Mouse (Mus musculus): Measurements from ENCODE around the gene Tcn2.
"Not testable (repeated sequence)": the region's sequence is repeated elsewhere in the genome, so short reads cannot be mapped to it uniquely, and the experiment has no call there.

Gene Tcn2

DNA sequence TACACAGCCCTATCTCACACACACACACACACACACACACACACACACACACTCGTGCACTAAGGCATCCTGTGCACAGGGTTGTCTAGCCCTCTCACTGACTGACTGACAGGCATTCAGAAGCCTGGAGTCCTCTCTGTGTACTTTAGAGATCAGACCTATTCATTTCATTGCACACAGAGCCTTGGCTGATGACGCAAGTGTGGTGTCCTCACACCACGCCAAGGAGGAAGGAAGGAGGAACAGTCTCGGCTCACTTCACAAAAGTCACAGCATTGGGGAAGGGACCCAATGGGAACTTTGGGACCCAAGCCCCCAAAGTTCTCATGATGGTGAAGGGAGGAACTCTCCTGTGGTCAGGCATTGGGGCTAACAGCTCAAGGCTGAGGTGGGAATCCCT, 1.9 kb downstream of the Tcn2 start:
- peak; percentile 64 for DNase-seq (ENCODE audit: low spot score)

DNA sequence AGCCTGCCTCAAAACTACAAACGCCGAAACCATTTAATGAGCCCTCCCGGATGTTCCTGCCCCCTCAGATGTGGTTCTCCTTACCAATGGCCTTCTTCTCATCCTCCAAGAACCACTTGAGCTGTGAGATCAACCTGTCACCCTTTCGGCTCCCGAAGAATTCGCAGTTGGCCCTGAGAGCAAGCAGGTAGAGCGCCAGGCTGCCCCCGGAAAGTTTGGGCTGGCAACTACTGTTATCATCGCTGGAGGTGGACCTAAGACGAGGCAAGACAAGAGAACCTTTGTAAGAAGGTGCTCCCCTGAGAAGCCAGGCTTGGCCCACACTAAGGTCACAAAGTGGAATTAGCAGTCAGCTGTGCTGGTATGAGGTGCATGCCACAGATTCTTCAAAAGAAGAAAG, 6.0 kb downstream of the Tcn2 start:
- no peak for DNase-seq (ENCODE audit: low spot score)

DNA sequence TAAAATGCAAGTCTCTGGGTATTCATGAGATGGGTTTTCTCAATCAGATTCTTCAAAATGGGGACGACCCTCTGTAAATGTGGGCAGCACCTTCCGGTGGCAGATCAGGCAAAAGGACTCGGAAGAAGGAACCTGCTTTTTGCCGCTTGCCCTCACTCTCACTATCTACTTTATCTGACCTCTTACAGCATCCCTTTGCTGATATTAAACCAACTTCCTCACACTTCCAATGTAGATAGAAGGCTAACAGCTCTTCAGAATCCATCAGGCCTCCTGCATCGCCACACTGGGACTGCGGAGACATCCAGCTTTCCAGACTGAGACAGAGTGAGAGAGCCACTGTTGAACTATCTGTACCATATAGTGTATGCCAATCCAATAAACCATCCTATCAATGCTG, 9.2 kb downstream of the Tcn2 start:
- DNase-seq (ENCODE audit: low spot score) = no peak

DNA sequence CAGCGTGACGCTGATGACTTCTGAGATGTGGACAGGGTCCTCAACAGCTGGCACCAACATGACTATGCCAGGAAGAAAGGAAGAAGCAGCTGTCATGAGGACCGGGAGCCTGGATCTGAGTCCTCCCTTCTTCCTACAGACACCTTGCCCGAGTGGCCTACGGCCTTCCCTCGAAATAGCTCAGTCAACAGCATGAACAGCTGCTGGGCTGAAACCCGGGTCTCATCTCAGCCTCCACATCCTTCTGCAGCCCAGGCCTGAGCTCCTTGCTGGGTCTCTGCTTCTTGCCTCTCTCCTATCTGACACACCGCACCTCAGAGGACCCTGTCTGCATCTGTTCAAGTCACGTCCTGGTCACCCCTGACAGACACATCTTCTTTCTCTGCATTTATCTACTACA, 9.8 kb downstream of the Tcn2 start:
- DNase-seq (ENCODE audit: low spot score) = no peak

DNA sequence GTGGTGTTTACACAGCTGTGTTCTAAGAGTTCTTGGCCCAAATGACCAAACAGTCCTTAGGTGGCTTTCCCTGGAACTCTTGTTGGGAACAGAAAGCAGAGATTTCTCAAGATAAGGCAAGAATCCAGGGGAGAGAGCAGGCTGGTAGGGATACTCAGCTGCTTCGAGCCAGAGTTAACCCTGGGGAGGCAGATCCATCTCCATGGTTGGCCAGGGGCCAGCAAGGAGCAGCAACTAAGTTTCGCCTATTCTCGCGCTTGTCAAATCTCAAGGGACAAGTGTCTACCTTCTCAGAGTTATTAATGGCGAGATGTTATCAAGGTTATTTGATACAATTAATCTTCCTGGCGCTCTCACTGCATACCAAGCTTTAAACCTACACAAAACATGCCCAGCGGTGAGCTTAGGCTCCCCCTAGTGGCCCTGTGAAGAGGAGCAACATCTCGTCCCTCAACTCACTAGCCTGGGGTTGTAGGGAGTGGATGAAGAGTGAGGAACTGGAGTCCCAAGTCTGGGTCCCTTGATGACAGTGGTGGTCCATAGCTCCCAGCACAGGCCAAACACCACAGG, 10.6 kb downstream of the Tcn2 start:
- peak; percentile 48 for DNase-seq (ENCODE audit: low spot score)

DNA sequence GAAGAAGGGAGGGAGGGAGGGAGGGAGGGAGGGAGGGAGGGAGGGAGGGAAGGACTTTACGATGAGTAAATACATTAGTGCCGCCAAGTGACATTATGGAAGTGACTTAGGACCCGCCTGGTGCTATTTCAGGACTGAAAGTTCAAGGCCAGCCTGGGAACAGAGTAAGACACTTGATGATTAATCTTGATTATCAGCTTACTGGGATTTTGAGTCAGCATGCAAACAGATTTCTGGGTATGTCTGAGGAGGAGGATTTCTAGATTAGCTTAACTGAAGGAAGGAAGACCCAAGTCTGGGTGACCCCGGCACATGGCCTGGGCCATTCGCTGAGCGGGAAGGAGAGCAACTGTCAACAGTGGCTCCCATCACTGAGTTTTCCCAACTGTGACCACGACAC, 11.5 kb downstream of the Tcn2 start:
- DNase-seq (ENCODE audit: low spot score) = no peak

DNA sequence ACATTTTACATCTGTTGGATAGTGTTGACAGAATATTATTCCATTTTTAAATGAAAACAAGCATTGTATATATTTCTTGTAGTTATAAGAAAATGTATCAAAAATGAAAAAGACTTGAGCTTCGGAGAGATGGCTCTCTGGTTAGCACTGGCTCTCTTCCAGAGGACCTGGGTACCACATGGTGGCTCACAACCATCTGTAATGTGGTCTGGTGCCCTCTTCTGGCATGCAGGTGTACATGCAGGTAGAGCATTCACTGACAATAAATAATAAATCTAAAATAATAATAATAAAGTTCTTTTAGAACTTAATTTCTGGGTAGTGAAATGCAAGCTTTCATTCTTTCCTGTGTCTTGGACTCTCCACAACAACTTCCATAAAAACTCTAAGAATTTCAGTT, 13.2 kb downstream of the Tcn2 start:
- no peak for DNase-seq (ENCODE audit: low spot score)

DNA sequence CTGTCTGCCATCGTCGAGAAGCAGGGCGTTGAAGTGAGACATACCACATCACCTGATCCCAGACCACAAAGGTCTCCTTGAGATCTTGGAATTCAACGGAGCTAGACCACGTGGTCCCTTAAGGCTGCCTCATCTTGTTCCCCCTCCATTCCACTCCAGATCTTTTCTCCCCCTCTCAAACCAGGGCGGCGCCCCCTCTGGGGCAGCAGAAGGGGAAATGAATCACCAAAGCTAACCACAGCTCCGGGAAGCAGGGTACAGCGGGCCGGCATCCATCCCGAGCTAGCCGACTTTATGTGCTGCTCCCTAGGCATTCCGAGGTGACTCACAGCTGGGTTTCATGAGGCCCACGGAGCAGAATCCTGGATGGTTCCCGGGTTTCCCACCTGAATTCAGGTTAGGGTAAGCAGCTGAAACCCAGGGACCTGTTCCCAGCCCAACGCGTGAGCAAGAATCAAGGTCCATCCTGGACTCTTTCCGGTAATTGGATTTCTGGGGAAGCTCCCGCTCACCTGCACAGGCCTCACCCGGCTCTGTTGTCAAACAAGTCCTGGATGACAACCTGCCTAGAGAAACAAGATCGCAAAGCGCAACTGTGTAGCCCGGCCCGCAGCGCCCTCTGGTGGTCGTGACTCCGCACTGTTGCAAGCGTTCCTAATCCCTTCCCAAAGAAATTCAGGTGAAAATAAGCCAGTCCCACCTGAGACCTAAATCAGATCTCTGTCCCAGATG, 17.7 kb downstream of the Tcn2 start, which contains the start of gene Slc35e4:
TSS of gene Slc35e4 (minus strand) at position 556 of the 732 bp plus-strand sequence.
- peak; percentile 81 for DNase-seq (ENCODE audit: low spot score)

DNA sequence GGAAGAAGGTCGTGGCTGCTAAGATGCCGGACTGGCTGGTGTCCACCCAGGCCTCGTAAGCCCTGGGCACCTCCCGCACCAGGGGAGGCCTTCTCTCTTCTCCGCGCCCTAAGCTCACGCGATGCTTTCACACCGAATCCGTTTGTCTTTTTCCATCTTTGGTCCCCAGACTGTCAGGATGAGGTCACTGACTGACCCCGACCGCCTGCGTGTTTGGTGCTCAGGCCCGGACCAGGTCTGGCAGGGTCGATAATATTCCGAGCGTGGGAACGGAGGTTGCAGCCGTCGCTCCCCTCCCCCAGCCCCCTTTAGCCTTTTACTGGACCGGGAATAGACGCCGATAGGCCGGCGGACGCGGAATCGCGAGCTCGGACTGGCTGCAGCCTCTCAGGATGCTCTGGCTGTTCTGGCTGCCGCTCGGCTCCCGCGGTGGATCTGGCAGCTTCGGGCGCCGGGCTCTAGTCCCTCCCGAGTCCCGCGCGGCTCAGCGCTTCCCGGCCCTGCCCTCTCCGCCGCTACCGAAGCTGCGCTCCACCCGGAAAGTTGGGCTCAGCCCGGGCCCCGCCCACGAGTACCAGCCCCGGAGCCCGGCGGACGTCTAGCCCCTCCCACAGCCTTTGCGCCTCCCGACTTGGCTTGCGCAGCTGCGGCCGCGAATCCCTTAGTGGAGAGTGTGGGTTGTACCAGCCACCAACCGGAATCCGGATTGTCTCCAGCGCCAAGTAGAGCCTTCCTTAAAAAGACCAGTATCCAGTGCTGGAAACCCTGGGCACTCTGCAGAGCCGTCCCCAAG, 18.4 kb downstream of the Tcn2 start:
- DNase-seq (ENCODE audit: low spot score) = peak; percentile 96

DNA sequence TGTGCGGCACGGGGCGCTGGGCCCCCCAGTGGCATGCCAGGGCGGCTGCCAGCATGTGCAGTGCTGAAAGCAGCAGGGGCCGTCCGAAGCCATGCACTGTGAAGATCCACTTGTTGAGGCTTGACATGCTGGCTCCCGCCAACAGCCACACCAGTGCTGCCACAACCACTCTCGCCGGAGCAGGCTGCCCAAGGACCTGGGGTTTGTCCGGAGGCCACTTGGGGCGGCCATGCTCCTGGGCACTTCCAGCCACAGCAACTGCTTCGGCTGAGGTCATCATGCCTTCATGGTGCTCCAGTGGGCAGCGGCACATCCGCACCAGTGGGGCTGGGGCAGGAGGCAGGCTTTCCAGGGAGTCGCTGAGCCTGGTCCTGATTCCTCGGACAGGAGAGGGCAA, 19.1 kb downstream of the Tcn2 start:
- DNase-seq (ENCODE audit: low spot score) = peak; percentile 34

DNA sequence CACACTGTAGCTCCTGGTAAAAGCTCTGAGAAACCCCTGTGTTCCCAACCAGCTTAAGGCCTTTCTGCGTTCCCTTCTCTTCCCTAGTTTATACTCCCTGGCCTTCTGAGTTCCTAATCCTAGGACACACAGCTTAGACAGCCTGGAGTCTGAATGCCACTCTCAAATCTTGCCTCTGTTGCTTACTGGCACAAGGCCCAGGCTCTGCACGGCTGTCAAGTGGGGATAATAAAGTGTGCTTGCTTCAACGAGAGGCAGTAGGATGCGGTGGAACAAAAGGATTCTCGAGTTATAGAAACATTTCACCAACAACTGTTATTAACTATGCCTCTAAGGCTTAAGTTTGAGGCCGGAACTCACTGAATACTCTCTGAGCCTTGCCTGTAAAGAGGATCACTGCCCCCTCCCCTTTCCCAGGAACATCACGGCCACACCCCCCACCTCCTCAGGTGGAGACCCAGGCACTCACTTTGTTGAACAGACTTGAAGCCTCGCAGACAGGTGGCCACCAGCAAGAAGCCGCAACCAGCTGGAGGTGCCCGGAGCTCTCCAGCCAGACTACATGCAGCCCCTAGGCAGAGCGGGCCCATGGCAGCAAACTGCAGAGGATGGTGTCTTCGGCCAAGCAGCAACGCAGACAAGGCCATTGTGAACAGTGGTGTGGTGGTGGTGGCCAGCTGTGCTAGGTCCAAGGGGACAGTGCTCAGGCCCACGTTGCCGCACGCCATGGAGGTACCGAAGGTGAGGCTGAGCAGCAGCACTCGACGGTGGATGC, 19.7 kb downstream of the Tcn2 start:
- DNase-seq (ENCODE audit: low spot score) = peak; percentile 22

DNA sequence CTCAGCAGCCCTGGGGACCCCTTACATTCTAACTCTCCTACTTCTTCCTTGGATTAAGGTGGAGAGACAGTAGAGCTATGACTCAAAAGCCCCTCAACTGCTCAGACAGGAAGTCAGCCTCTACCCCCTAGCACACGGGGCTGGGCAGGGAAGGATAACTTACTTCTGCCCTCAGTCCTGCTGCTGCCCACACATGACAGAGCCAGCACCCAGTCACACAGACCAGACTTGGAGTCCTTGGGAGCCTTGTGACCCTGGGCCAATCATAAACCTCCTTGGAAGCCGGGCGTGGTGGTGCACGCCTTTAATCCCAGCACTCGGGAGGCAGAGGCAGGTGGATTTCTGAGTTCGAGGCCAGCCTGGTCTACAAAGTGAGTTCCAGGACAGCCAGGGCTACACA, 20.5 kb downstream of the Tcn2 start:
- DNase-seq (ENCODE audit: low spot score) = not testable (repeated sequence)

DNA sequence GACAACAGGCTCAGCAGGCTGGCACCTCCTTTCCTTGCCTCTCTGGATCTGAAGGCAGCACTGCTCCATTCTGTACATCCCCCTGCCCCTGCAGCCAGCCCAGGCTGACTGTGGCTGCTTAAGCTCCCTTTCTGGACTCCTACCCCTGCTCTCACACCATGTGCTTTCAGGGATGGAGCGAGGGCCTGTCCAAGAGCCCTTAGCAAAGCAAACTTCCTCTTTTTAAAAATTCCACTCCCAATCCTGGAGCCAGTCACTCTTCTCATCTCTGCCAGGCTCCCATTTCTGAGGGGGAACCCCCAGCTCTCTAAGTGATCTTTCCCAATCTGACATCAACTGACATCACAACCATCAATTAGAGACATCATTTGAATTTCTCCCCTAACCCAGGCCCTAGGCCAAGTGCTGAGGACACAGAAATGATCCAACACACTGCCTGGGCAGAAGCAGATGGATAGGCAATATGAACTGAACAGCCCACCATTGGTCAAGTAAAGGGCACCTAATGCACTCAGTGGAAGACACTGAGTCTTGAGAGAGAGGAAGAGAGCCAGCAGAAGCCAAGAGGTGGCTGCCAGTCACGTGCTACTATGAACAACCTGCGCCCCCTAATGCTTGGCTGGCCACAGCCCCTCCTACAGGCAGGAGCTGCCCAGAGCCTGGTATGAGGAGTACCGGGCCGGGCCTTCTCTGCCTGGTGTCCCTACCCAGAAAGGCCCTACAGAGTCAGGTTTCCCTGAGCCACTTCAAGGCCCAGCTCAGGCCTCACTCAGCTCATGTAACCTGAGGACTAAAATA, 21.2 kb downstream of the Tcn2 start:
- peak; percentile 55 for DNase-seq (ENCODE audit: low spot score)

DNA sequence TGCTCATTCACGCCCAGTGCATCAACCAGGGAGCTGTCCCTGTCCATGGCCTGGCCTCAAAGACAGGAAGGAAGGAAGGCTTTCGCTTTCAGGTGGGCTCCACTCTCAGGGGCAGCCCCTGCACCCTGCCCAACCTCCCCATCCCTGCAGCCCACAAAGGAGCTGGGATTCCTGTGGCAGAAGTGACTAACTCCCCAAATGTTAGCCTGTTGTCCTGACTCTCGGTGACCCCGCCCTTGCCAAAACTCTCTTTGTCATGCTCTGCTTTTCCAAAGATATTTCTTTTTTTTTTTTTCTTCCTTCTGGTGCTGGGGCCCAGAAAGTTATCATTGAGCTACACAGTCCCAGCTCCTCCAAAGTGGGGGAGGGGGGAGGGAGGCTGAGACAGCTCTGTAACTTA, 22.7 kb downstream of the Tcn2 start:
- DNase-seq (ENCODE audit: low spot score) = no peak

DNA sequence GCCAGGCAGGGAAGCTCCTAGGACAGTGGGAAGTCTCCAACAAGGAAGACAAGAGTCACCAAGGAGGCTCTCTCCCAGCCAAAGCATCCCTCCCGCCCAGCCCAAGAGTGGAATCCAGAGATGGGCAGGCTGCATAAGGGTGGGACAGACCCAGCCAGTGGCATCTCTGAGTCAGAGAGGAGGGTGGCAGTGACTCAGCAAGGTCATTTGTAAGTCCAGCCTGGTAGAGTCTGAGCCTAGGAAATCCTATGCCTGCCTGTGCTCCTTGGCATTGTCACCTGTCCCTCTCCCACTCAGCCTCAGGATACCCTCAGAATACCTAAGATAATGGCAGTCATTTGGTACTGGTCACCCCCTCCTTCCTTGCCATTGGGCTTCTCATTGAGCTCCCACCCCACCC, 26.5 kb downstream of the Tcn2 start:
- DNase-seq (ENCODE audit: low spot score) = no peak

DNA sequence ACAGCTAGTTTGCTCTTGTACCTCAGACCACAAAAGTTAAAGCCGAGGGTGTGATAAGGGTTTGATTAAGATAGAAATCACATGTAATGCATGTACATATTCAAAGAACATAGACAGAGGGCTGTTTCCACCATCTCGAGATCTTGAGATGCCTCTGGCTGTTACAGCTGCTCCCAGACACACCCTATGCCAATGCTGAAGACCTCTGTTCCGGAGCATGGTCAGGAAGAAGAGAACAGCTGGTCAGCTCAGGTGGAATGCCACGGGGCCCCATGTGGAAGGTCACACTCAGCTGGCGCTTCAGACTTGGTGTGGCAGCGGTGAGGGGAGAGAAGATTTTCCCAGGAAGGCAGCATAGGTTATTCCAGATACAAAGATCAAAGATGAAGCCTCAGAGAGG, 27.3 kb downstream of the Tcn2 start:
- DNase-seq (ENCODE audit: low spot score) = no peak

DNA sequence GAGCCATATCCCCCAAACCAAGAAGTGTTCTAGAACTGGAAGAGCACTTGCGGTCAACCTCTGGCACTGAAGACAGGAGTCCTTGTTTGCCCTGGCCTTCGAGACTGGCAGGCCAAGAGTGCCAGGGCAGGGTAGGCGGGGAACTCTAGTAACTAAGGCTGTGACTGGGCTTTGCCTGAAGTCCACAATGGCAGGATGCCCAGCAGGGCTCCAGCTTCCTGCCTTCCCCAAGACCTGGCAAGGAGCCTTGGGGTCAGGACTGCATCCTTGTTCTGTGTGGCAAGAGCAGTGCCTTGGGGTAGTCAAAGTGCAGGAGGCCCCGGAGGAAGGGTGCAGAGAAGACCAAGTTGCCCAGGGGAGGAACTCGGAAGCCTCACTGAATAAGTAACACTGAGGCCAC, 28.9 kb downstream of the Tcn2 start:
- DNase-seq (ENCODE audit: low spot score) = peak; percentile 93

DNA sequence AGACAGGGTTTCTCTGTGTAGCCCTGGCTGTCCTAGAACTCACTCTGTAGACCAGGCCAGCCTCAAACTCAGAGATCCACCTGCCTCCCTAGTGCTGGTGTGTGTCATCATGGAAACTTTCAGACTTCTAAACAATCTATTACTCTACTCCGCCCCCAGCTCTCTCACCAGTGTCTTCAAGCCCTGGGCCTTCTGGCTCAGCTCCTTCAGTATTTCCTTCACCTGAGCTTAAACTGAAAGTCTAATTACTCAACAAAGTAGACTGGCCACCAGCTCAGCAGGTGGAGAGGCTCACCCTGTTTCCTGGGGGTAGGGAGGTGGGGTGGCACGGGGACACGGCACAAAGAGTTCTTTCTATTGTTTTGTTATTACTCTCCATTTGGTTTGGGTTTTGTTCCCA, 29.4 kb downstream of the Tcn2 start:
- DNase-seq (ENCODE audit: low spot score) = peak; percentile 26

DNA sequence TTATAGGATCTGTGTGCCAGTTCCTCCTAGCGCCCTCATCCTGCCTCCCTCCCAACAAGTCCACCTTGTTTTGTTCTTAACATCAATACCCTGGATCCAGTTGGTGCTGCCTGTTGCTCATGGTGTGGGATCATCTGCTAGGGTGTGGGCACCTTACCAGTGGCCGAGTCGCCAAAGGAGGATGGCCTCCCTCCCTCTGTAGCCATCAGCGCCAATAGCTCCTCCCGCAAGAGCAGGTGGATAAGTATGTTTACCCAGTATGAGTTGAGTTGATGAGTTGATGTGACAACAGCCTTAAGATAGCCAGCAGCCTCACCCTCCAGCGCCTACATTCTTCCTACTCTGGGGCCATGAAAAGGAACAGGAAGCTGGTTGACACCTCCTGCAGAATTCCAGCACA, 31.7 kb downstream of the Tcn2 start:
- DNase-seq (ENCODE audit: low spot score) = no peak

DNA sequence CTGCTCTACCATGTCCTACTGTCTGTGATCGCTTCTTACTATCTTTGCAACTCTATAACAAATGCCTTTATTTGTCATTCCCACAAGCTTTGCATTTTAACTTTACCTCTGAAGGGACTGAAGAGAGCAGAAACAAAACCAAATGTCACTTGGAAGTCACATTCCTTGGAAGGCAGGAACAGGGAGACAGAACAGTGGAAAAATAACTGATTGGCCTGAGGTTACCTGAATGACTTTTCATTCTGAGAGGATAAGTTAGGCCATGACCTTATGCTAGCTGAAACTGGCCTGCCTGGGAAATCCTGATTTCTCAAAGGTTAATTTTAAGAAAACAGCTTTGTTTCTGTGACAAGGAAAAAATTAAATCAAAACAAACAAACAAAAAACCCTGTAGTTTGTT, 36.0 kb downstream of the Tcn2 start:
- no peak for DNase-seq (ENCODE audit: low spot score)

DNA sequence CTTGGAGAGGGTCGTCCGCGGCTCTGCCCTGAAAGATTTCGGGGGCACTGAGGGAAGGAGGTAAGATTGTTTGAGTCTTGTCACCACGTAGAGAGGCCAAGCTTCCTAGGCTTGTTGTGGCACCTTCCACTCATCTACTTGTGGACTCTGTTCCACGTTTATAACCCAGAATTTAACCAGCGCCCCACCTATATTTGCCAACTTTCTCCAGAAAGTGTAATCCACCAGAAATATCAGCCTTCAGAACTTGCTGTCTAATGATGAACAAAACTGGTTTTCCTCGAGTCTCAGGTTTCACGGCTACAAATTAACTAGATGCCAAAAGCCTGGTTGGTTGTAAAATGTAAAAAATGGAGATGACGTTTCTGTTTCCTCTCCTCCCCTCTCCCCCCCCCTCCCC, 36.5 kb downstream of the Tcn2 start:
- no peak for DNase-seq (ENCODE audit: low spot score)
